Mouse (Mus musculus): ENCODE results near the gene Atf6.

DNA sequence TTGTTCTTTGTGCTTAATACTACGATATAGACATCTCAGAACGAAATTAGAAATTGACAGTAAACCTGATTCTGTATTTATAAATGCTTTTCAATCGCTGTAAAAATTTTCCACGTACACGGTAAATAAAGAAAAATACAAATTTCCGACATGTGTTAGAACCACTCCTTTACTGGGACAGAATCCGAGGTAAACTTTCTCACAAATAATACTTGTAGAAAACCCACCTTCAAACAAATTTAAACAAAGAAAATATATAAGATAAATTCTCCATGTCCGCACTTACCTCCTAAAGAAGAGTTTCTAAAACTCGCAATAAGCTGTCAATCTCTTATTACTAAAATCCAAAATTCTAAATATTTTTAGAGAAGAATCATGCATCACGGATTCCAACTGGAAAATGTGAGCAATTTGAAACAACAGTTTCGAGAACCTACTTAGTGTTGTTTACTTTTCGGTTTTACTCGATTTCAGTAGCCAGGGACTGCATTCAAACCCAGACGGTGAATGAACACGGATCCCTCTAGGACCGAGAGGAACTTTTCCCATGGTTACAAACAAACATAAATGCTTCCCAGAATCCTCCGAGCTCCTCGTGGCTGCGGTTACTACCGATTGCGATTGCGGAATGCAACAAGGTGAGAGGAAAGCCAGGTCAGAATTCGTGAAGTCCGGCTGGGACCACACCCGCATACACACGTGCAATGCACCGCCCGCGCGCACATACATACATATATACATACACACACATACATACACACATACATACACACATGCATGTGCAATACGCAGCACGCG, 735 bp upstream of the Atf6 start:
- no peak for TF ChIP-seq GATA1 (IDR thresholded peaks at IDR 0.05; ENCODE audit: low read depth, low read length)
- no peak for TF ChIP-seq E2F4 (IDR thresholded peaks at IDR 0.05; ENCODE audit: borderline replicate concordance, low read depth, low read length)
- TF ChIP-seq EP300 (IDR thresholded peaks at IDR 0.05; ENCODE audit: low read depth in 1 of 2, low read length in 2 of 2) = peak in 1 of 2 experiments; percentile 48; a peak in 2 of 4 replicates
- peak in 1 of 2 experiments; percentile 45; a peak in 1 of 4 replicates for TF ChIP-seq POLR2A (IDR thresholded peaks at IDR 0.05; ENCODE audit: control insufficient read depth in 1 of 2, insufficient read depth in 1 of 2, low read depth in 1 of 2, low read length in 2 of 2, poor library complexity in 1 of 2)
- TF ChIP-seq ZC3H11A (IDR thresholded peaks at IDR 0.05; ENCODE audit: low read depth, low read length) = peak; percentile 38; the same call in 1 of the 2 replicates
- TF ChIP-seq MAX (IDR thresholded peaks at IDR 0.05; ENCODE audit: low read length) = peak; percentile 95
- no peak for TF ChIP-seq TAL1 (IDR thresholded peaks at IDR 0.05; ENCODE audit: low read length)
- 0 out of 2 replicates have a peak, but pooled peaks have one; percentile 5 for TF ChIP-seq MAFK (IDR thresholded peaks at IDR 0.05; ENCODE audit: borderline replicate concordance, low read depth, low read length)
- TF ChIP-seq ETS1 (IDR thresholded peaks at IDR 0.05; ENCODE audit: low read depth, low read length) = peak; percentile 81
- no peak for TF ChIP-seq ZNF384 (IDR thresholded peaks at IDR 0.05; ENCODE audit: low read depth, low read length)
- no peak for TF ChIP-seq CTCF (IDR thresholded peaks at IDR 0.05 in 2 of 3, conservative IDR thresholded peaks at IDR 0.05 in 1 of 3; ENCODE audit: control insufficient read depth in 1 of 3, insufficient read depth in 1 of 3, low read depth in 2 of 3, low read length in 3 of 3, poor library complexity in 1 of 3, severe bottlenecking in 1 of 3)

Measured in MEL (cell line).